Comparison of ENCODE assay signal across 14 mouse cellular contexts in the genomic region with DNA sequence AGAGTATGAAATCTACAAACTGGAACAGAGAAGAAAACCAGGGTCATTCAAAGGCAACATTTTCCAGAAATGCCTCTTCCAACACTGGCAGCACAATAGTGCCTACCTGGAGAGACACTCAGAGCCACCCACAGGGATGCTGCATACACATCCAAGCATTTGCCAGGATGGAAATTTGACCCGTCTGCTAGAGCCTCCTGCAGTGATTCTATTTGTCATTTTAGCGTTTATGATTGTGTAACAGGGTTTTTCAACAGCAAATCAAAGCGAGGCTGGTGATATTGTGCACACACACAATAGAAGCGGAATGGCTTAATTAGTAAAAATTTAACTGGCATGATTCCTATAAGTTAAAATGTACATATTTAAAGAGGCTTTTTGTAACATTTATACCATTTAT.
DNase-seq lines count a peak whose midpoint lies in the region; ATAC-seq and TF ChIP-seq lines count a peak whose summit lies in the region.
"Had no signal": no experiment of that assay in that cellular context is flagged by ENCODE, and none has a peak within 500 bp of the region (broad histone marks: within the 10 kb centered on the region; RNA-seq: fewer than 3 reads in every experiment).

No protein-coding gene starts in this region.

- no peaks in the 10 kb centered on the region for H3K4me1 ChIP-seq in forebrain, postnatal 0 days (ENCODE audit: insufficient read depth)
- H3K4me1 ChIP-seq in neural tube, embryonic 13.5 days (replicated peaks) = peaks cover 11% of the 10 kb centered on the region
- H3K4me1 ChIP-seq: heart, embryonic 10.5 days; megakaryocyte, embryonic 14.5 days had no signal

- no peak overlapping the region for H3K9ac ChIP-seq in forebrain, postnatal 0 days
- H3K9ac ChIP-seq in neural tube, embryonic 13.5 days = no peak overlapping the region
- H3K9ac ChIP-seq: liver, postnatal 0 days had no signal

- H3K9me3 ChIP-seq in forebrain, postnatal 0 days (ENCODE audit: low read length) = no peaks in the 10 kb centered on the region
- H3K9me3 ChIP-seq in neural tube, embryonic 13.5 days = no peaks in the 10 kb centered on the region
- H3K9me3 ChIP-seq: heart, embryonic 10.5 days had no signal

- H3K36me3 ChIP-seq in forebrain, postnatal 0 days (ENCODE audit: insufficient read depth) = no peaks in the 10 kb centered on the region
- H3K36me3 ChIP-seq in neural tube, embryonic 13.5 days = no peaks in the 10 kb centered on the region
- H3K36me3 ChIP-seq: heart, embryonic 10.5 days had no signal

- peak; percentile 34; the same call in 1 of the 2 replicates for ATAC-seq in forebrain, postnatal 0 days
- ATAC-seq in neural tube, embryonic 13.5 days (ENCODE audit: low read depth) = peak; percentile 76; the same call in 1 of the 2 replicates
- ATAC-seq: liver, postnatal 0 days had no signal

- H3K4me2 ChIP-seq in forebrain, postnatal 0 days (ENCODE audit: low read depth) = no peak overlapping the region
- H3K4me2 ChIP-seq in neural tube, embryonic 13.5 days = no peak overlapping the region

- peak overlapping the region; percentile 22; the same call in 1 of the 2 replicates for H3K4me3 ChIP-seq in layer of hippocampus, adult 2 months
- H3K4me3 ChIP-seq in forebrain, postnatal 0 days (ENCODE audit: low read depth, low read length) = no peak overlapping the region
- no peak overlapping the region for H3K4me3 ChIP-seq in neural tube, embryonic 13.5 days
- H3K4me3 ChIP-seq: heart, embryonic 10.5 days; megakaryocyte, embryonic 14.5 days had no signal

- no peaks in the 10 kb centered on the region for H3K27me3 ChIP-seq in forebrain, postnatal 0 days (ENCODE audit: insufficient read depth, low read length)
- no peaks in the 10 kb centered on the region for H3K27me3 ChIP-seq in neural tube, embryonic 13.5 days
- H3K27me3 ChIP-seq: megakaryocyte, embryonic 14.5 days had no signal

- DNase-seq in layer of hippocampus, adult 2 months (ENCODE audit: low spot score in 2 of 2) = no peak
- no peak for DNase-seq in layer of hippocampus, adult 9-10 months (ENCODE audit: low spot score)
- DNase-seq in cerebellum, adult 9-10 months = peak; percentile 35
- peak; percentile 54 for DNase-seq in forebrain, postnatal 0 days
- DNase-seq in spleen, adult 12 weeks (ENCODE audit: low spot score) = no peak
- no peak for DNase-seq in lung, postnatal 36 days
- DNase-seq in adrenal gland, postnatal 25 days = no peak
- DNase-seq: adrenal gland, postnatal 14 days; kidney, postnatal 14 days; liver, postnatal 0 days; thymus, postnatal 36 days had no signal

- H3K27ac ChIP-seq in layer of hippocampus, adult 2 months = no peak overlapping the region
- H3K27ac ChIP-seq in forebrain, postnatal 0 days (ENCODE audit: low read depth, low read length) = no peak overlapping the region
- peak overlapping the region; percentile 38; the same call in 1 of the 2 replicates for H3K27ac ChIP-seq in neural tube, embryonic 13.5 days (replicated peaks)
- H3K27ac ChIP-seq: heart, embryonic 10.5 days had no signal

- no peak for TF ChIP-seq CTCF in layer of hippocampus, adult 2 months (conservative IDR thresholded peaks at IDR 0.05)
- TF ChIP-seq CTCF in forebrain, postnatal 0 days (IDR thresholded peaks at IDR 0.05; ENCODE audit: low read depth) = no peak

- 15% methylated on average over 4 of the region's 4 CpGs for WGBS in forebrain, postnatal 0 days
- WGBS in neural tube, embryonic 13.5 days = 23% methylated on average over 4 of the region's 4 CpGs

Comparison
In these comparisons a context has a peak if more than half of its experiments do, and no peak if none do; other contexts are left out.
1. DNase-seq: peak in cerebellum, adult 9-10 months (single experiment) and forebrain, postnatal 0 days (single experiment); none in layer of hippocampus, adult 2 months (0 of 2), layer of hippocampus, adult 9-10 months (single experiment), spleen, adult 12 weeks (single experiment), lung, postnatal 36 days (single experiment) and adrenal gland, postnatal 25 days (single experiment).